Mouse (Mus musculus): ENCODE measurements around the gene Crybg3.

- TF ChIP-seq CTCF (IDR thresholded peaks at IDR 0.05; ENCODE audit: control insufficient read depth, insufficient read depth, insufficient replicate concordance, low read depth, low read length) = peak; percentile 59; the same call in 1 of the 2 replicates
- no peak for TF ChIP-seq POLR2A (IDR thresholded peaks at IDR 0.05; ENCODE audit: control insufficient read depth, low read depth, low read length)
Measured at GRCm38 (mm10) chr16:59474788-59475187, 126.0 kb downstream of the Crybg3 start.

Measured in testis, adult 2 months (tissue).